Mouse (Mus musculus) kidney, adult 2 months (tissue): ENCODE measurements around the gene Nhej1.

Source experiments
- CTCF ChIP-seq: fragments of 200-500 bp; conservative IDR thresholded peaks from 2 replicates; pipeline ENCODE4 v1.5.1; 2011; ENCODE audit warnings: low read depth, mild to moderate bottlenecking, control low read depth, low read length, moderate library complexity, mixed read lengths; ENCODE audit not compliant: insufficient read depth, insufficient read length
- POLR2A ChIP-seq: fragments of 200-500 bp; IDR thresholded peaks from one replicate; pipeline ENCODE4 v1.6.1; 2011; ENCODE audit warnings: low read depth, low read length, control low read depth

GRCm38 (mm10) chr1:74971353-74972050 lies 153.5 kb downstream of the Nhej1 start:
- no peak for TF ChIP-seq POLR2A
- no peak for TF ChIP-seq CTCF
